Comparison of ENCODE assay signal across 7 mouse cellular contexts in the genomic region with DNA sequence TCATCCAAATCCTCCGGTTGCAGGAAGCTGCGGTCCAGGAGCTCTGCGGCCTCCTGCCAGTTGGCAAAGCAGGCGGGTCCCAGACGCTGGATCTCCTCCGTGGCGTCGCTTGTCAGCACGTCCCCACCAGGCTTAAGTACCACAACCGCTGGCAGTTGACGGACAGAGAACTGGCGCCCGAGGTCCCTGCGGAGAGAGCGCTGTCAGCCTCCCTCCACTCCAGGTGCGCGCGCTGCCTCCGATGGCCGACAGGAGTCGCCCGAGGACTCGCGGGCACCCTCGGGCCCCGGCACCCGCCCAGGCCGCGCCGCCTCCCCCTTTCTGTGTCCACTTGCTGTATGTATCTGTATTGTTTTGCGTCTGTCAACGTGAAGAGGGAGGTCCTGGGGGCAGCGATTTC. TPM values are rescaled to one million over a fixed set of nuclear protein-coding genes. Genes with fewer than 3 reads are reported as not detected.
A peak's percentile ranks its signal among the peaks of the same experiment; 100 is the strongest.
DNase-seq lines count a peak whose midpoint lies in the region; ATAC-seq and TF ChIP-seq lines count a peak whose summit lies in the region.

No protein-coding gene starts in this region.

- WGBS in intestine, embryonic 14.5 days: 2% methylated on average over 33 of the region's 33 CpGs
- under 1% methylated on average over 31 of the region's 33 CpGs for WGBS in limb, embryonic 14.5 days
- under 1% methylated on average over 33 of the region's 33 CpGs for WGBS in midbrain, embryonic 15.5 days

- peaks cover 6% of the 10 kb centered on the region; the same call in 1 of the 2 replicates for H3K9me3 ChIP-seq in intestine, embryonic 14.5 days (ENCODE audit: control insufficient read depth, low read length)
- H3K9me3 ChIP-seq in limb, embryonic 14.5 days (ENCODE audit: control insufficient read depth, low read length): peaks cover 4% of the 10 kb centered on the region
- no peaks in the 10 kb centered on the region for H3K9me3 ChIP-seq in midbrain, embryonic 15.5 days

- H3K27me3 ChIP-seq in intestine, embryonic 14.5 days (replicated peaks; ENCODE audit: control insufficient read depth, insufficient read depth, low read length): peaks cover 63% of the 10 kb centered on the region
- H3K27me3 ChIP-seq in limb, embryonic 14.5 days (ENCODE audit: control insufficient read depth, insufficient read depth, low read length): peaks cover 63% of the 10 kb centered on the region
- peaks cover 56% of the 10 kb centered on the region for H3K27me3 ChIP-seq in midbrain, embryonic 15.5 days (replicated peaks)

- peak overlapping the region; percentile 42 for H3K4me2 ChIP-seq in intestine, embryonic 14.5 days (ENCODE audit: low read length)
- peak overlapping the region; percentile 45 for H3K4me2 ChIP-seq in limb, embryonic 14.5 days (replicated peaks; ENCODE audit: low read depth, low read length, severe bottlenecking)
- peak overlapping the region; percentile 41 for H3K4me2 ChIP-seq in midbrain, embryonic 15.5 days

- H3K4me3 ChIP-seq in intestine, embryonic 14.5 days (ENCODE audit: low read depth, low read length): peak overlapping the region; percentile 7; the same call in 1 of the 2 replicates
- peak overlapping the region; percentile 23 for H3K4me3 ChIP-seq in limb, embryonic 14.5 days (replicated peaks; ENCODE audit: low read length)
- H3K4me3 ChIP-seq in midbrain, embryonic 15.5 days: peak overlapping the region; percentile 19

- peak; percentile 64 for ATAC-seq in common myeloid progenitor, adult 5-6 weeks (replicated peaks; ENCODE audit: low read depth, poor library complexity, severe bottlenecking)
- ATAC-seq in intestine, embryonic 14.5 days (replicated peaks; ENCODE audit: low FRiP score, low TSS enrichment, low read depth): peak; percentile 12; the same call in 1 of the 2 replicates
- no peak for ATAC-seq in limb, embryonic 14.5 days (ENCODE audit: low FRiP score, low read depth)
- ATAC-seq in midbrain, embryonic 15.5 days (replicated peaks): peak; percentile 41

- intact Hi-C loops in gastrocnemius, postnatal 36 days (cut with DNase I): loop anchor here (1.0 kb wide), 1 partner anchor 35 kb away; a partner anchor contains a TSS

- no peak overlapping the region for H3K27ac ChIP-seq in intestine, embryonic 14.5 days (ENCODE audit: low read depth)
- H3K27ac ChIP-seq in limb, embryonic 14.5 days (replicated peaks; ENCODE audit: low read depth, low read length): no peak overlapping the region
- H3K27ac ChIP-seq in midbrain, embryonic 15.5 days: no peak overlapping the region

- DNase-seq in adrenal gland, adult (ENCODE audit: inconsistent age in 2 of 2, low spot score in 1 of 2): peak; percentile 86 to 94
- DNase-seq in gastrocnemius, postnatal 36 days: peak; percentile 73 to 77
- DNase-seq in intestine, embryonic 14.5 days (ENCODE audit: low spot score): peak; percentile 91
- peak; percentile 30 for DNase-seq in limb, embryonic 14.5 days (ENCODE audit: low spot score)
- peak; percentile 68 to 88 for DNase-seq in spleen, adult 18-20 months

- H3K9ac ChIP-seq in intestine, embryonic 14.5 days (ENCODE audit: low read length): no peak overlapping the region
- H3K9ac ChIP-seq in limb, embryonic 14.5 days (ENCODE audit: low read depth, low read length, severe bottlenecking): no peak overlapping the region
- H3K9ac ChIP-seq in midbrain, embryonic 15.5 days: no peak overlapping the region

- peaks cover 4% of the 10 kb centered on the region; the same call in 1 of the 2 replicates for H3K4me1 ChIP-seq in intestine, embryonic 14.5 days (replicated peaks; ENCODE audit: control insufficient read depth, insufficient read depth, low read length)
- peaks cover 6% of the 10 kb centered on the region for H3K4me1 ChIP-seq in limb, embryonic 14.5 days (ENCODE audit: control insufficient read depth, insufficient read depth, low read length)
- H3K4me1 ChIP-seq in midbrain, embryonic 15.5 days: peaks cover 18% of the 10 kb centered on the region

- TF ChIP-seq POLR2A in limb, embryonic 14.5 days (IDR thresholded peaks at IDR 0.05; ENCODE audit: borderline replicate concordance, extremely low read depth, insufficient read depth, insufficient read length): no peak

- no peaks in the 10 kb centered on the region for H3K36me3 ChIP-seq in intestine, embryonic 14.5 days (ENCODE audit: control insufficient read depth, insufficient read depth, low read length)
- no peaks in the 10 kb centered on the region for H3K36me3 ChIP-seq in limb, embryonic 14.5 days (ENCODE audit: control insufficient read depth, insufficient read depth, low read length)
- H3K36me3 ChIP-seq in midbrain, embryonic 15.5 days (replicated peaks): no peaks in the 10 kb centered on the region

RNA-seq across cellular contexts. Expression of a gene that starts 3.6 kb away (rescaled TPM):
- total RNA-seq in common myeloid progenitor, adult 5-6 weeks (2017): not detected in 2 replicates
- under 1 TPM; 0.10 TPM for total RNA-seq in gastrocnemius, postnatal 36 days (2021)
- polyA plus RNA-seq in intestine, embryonic 14.5 days (2014; fragmentation: Nextera tagmentation; extraction: Ambion mirVana): not detected in 2 replicates
- polyA plus RNA-seq in limb, embryonic 14.5 days (2012; rRNA removed): not detected in 2 replicates
- polyA plus RNA-seq in limb, embryonic 14.5 days (2014; fragmentation: Nextera tagmentation; extraction: Ambion mirVana): 0.25 TPM in 1 of 2 replicates, not detected in the other
- polyA plus RNA-seq in midbrain, embryonic 15.5 days (2015; fragmentation: Nextera tagmentation; extraction: Ambion mirVana): 0.08 TPM in 1 of 2 replicates, not detected in the other

RNA-seq across cellular contexts. Expression of a gene that starts 4.1 kb away (rescaled TPM):
- not detected in 2 replicates for total RNA-seq in common myeloid progenitor, adult 5-6 weeks (2017)
- total RNA-seq in gastrocnemius, postnatal 36 days (2021): under 1 TPM in 1 of 2 experiments, not detected in 1; 0.15 TPM
- polyA plus RNA-seq in intestine, embryonic 14.5 days (2014; fragmentation: Nextera tagmentation; extraction: Ambion mirVana): 0.83 and 1.6 TPM in 2 replicates
- 0.34 and 0.59 TPM in 2 replicates for polyA plus RNA-seq in limb, embryonic 14.5 days (2012; rRNA removed)
- polyA plus RNA-seq in limb, embryonic 14.5 days (2014; fragmentation: Nextera tagmentation; extraction: Ambion mirVana): 0.48 and 0.89 TPM in 2 replicates
- 0.13 TPM in 1 of 2 replicates, not detected in the other for polyA plus RNA-seq in midbrain, embryonic 15.5 days (2015; fragmentation: Nextera tagmentation; extraction: Ambion mirVana)

RNA-seq across cellular contexts. Expression of a gene that starts 5.9 kb away (rescaled TPM):
- total RNA-seq in common myeloid progenitor, adult 5-6 weeks (2017): 6.8 and 9.5 TPM in 2 replicates
- total RNA-seq in gastrocnemius, postnatal 36 days (2021): 10 to 100 TPM; 55.9 to 77.1 TPM
- 15.8 and 20.0 TPM in 2 replicates for polyA plus RNA-seq in intestine, embryonic 14.5 days (2014; fragmentation: Nextera tagmentation; extraction: Ambion mirVana)
- polyA plus RNA-seq in limb, embryonic 14.5 days (2012; rRNA removed): 87.8 and 133 TPM in 2 replicates
- 24.3 and 25.9 TPM in 2 replicates for polyA plus RNA-seq in limb, embryonic 14.5 days (2014; fragmentation: Nextera tagmentation; extraction: Ambion mirVana)
- polyA plus RNA-seq in midbrain, embryonic 15.5 days (2015; fragmentation: Nextera tagmentation; extraction: Ambion mirVana): 66.9 and 67.4 TPM in 2 replicates

RNA-seq across cellular contexts. Expression of a gene that starts 20.0 kb away (rescaled TPM):
- 84.7 and 86.2 TPM in 2 replicates for total RNA-seq in common myeloid progenitor, adult 5-6 weeks (2017)
- 10 to 100 TPM; 20.8 to 24.8 TPM for total RNA-seq in gastrocnemius, postnatal 36 days (2021)
- 102 and 103 TPM in 2 replicates for polyA plus RNA-seq in intestine, embryonic 14.5 days (2014; fragmentation: Nextera tagmentation; extraction: Ambion mirVana)
- polyA plus RNA-seq in limb, embryonic 14.5 days (2012; rRNA removed): 107 and 169 TPM in 2 replicates
- 104 and 107 TPM in 2 replicates for polyA plus RNA-seq in limb, embryonic 14.5 days (2014; fragmentation: Nextera tagmentation; extraction: Ambion mirVana)
- polyA plus RNA-seq in midbrain, embryonic 15.5 days (2015; fragmentation: Nextera tagmentation; extraction: Ambion mirVana): 61.6 and 62.2 TPM in 2 replicates

RNA-seq across cellular contexts. Expression of a gene that starts 25.5 kb away (rescaled TPM):
- total RNA-seq in common myeloid progenitor, adult 5-6 weeks (2017): 35.4 and 49.8 TPM in 2 replicates
- 1 to 10 TPM; 7.6 to 9.9 TPM for total RNA-seq in gastrocnemius, postnatal 36 days (2021)
- 11.8 and 14.5 TPM in 2 replicates for polyA plus RNA-seq in intestine, embryonic 14.5 days (2014; fragmentation: Nextera tagmentation; extraction: Ambion mirVana)
- polyA plus RNA-seq in limb, embryonic 14.5 days (2012; rRNA removed): 47.2 and 50.6 TPM in 2 replicates
- polyA plus RNA-seq in limb, embryonic 14.5 days (2014; fragmentation: Nextera tagmentation; extraction: Ambion mirVana): 12.4 and 16.5 TPM in 2 replicates
- 11.5 and 18.0 TPM in 2 replicates for polyA plus RNA-seq in midbrain, embryonic 15.5 days (2015; fragmentation: Nextera tagmentation; extraction: Ambion mirVana)

Comparison
In these comparisons a context has a peak if more than half of its experiments do, and no peak if none do; other contexts are left out.
1. DNase-seq: peak in every context shown above with its lines; median percentile 91 in intestine, embryonic 14.5 days; 90 in adrenal gland, adult; 78 in spleen, adult 18-20 months; 75 in gastrocnemius, postnatal 36 days; 30 in limb, embryonic 14.5 days.